Mouse (Mus musculus) stomach, embryonic 14.5 days (tissue): ENCODE data around the gene Bcar3. TPM values are rescaled to one million over a fixed set of nuclear protein-coding genes. Genes with fewer than 3 reads are reported as not detected.

Experiments
- ATAC-seq: fragments of 200-750 bp; cut with Nextera tagmentation; 2 replicates; pipeline ENCODE4 v1.8.0; 2017; ENCODE audit warnings: low read depth, moderate TSS enrichment; ENCODE audit not compliant: insufficient number of reproducible peaks, insufficient read depth, low FRiP score
- H3K27ac ChIP-seq: fragments of 300-500 bp; sonication (generic); 2 replicates; pipeline ENCODE4 v1.5.1; 2014; ENCODE audit warnings: mild to moderate bottlenecking, low read length, moderate library complexity, mixed read lengths
- H3K27me3 ChIP-seq: fragments of 300-500 bp; sonication (generic); 2 replicates; pipeline ENCODE4 v1.6.1; 2014; ENCODE audit warnings: low read length, control low read depth, mixed read lengths; ENCODE audit not compliant: control insufficient read depth, insufficient read depth
- H3K36me3 ChIP-seq: fragments of 300-500 bp; sonication (generic); 2 replicates; pipeline ENCODE4 v1.6.1; 2014; ENCODE audit warnings: mild to moderate bottlenecking, control low read depth, low read length, moderate library complexity, mixed read lengths; ENCODE audit not compliant: control insufficient read depth, insufficient read depth
- H3K4me1 ChIP-seq: fragments of 300-500 bp; sonication (generic); 2 replicates; pipeline ENCODE4 v1.6.1; 2014; ENCODE audit warnings: low read length, control low read depth, mixed read lengths; ENCODE audit not compliant: control insufficient read depth, insufficient read depth
- H3K4me2 ChIP-seq: fragments of 300-500 bp; sonication (generic); replicated peaks from 2 replicates; pipeline ENCODE4 v1.6.1; 2014; ENCODE audit warnings: low read depth, low read length, control low read depth
- H3K4me3 ChIP-seq: fragments of 300-500 bp; sonication (generic); 2 replicates; pipeline ENCODE4 v1.5.1; 2014; ENCODE audit warnings: low read depth, low read length, control low read depth
- H3K9ac ChIP-seq: fragments of 300-500 bp; sonication (generic); replicated peaks from 2 replicates; pipeline ENCODE4 v1.6.1; 2014; ENCODE audit warnings: low read depth, mild to moderate bottlenecking, control low read depth, low read length, moderate library complexity, mixed read lengths
- H3K9me3 ChIP-seq: fragments of 300-500 bp; sonication (generic); 2 replicates; pipeline ENCODE4 v1.6.1; 2016; ENCODE audit warnings: low read depth, low read length, control low read depth; ENCODE audit not compliant: control insufficient read depth
- WGBS: fragments of 180-500 bp; shearing (Covaris S2); extraction: QIAGEN DNeasy Blood & Tissue Kit; methylation state at CpG from one replicate; pipeline ENCODE4 v1.1.7; 2014; 5-methylcytosine and 5-hydroxymethylcytosine counted together
- polyA plus RNA-seq: library from polyadenylated mRNA; unstranded; fragments of >200 nt; fragmentation: Nextera tagmentation; extraction: Ambion mirVana; gene quantifications from 2 replicates; pipeline ENCODE4 v1.2.1, GENCODE M21; 2014

Gene Bcar3
- polyA plus RNA-seq, 1 experiment from 2014 or later: 11.3 TPM

DNA sequence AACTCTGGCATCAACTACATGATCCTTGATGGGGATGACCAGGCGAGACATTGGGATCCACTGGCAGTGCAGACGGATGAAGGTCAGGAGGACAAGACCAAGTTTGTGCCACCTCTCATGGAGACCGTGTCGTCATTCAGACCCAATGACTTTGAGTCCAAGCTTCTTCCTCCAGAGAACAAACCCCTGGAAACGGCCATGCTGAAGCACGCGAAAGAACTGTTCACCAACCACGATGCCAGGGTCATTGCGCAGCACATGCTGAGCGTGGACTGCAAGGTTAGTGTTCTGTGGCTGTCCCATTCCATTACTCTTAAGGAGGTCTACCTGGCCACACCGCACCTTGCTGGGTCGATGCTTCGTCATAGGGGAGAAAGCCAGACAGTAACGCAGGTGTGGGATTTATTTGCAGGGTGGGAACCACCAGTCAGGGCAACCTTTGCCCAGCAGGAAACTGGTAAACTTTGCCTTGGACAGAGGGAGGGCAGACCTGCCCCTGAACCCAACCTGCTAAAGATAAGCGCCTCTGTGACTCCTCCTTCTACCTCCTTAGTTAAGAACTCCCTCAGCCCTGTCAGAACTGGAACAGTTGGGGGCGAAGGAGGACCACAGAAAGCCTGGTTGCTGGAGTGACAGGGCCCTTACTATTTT, 218.9 kb downstream of the Bcar3 start:
- no peaks in the 10 kb centered on the region for H3K27me3 ChIP-seq
- no peak overlapping the region for H3K9ac ChIP-seq
- peak; percentile 57; the same call in 1 of the 2 replicates for ATAC-seq
- 88% methylated on average over 16 of the region's 16 CpGs for WGBS
- H3K36me3 ChIP-seq: no peaks in the 10 kb centered on the region
- peaks cover 21% of the 10 kb centered on the region; the same call in 1 of the 2 replicates for H3K4me1 ChIP-seq
- no peak overlapping the region for H3K27ac ChIP-seq
- no peak overlapping the region for H3K4me2 ChIP-seq
- H3K4me3 ChIP-seq: no peak overlapping the region
- H3K9me3 ChIP-seq: no peaks in the 10 kb centered on the region

DNA sequence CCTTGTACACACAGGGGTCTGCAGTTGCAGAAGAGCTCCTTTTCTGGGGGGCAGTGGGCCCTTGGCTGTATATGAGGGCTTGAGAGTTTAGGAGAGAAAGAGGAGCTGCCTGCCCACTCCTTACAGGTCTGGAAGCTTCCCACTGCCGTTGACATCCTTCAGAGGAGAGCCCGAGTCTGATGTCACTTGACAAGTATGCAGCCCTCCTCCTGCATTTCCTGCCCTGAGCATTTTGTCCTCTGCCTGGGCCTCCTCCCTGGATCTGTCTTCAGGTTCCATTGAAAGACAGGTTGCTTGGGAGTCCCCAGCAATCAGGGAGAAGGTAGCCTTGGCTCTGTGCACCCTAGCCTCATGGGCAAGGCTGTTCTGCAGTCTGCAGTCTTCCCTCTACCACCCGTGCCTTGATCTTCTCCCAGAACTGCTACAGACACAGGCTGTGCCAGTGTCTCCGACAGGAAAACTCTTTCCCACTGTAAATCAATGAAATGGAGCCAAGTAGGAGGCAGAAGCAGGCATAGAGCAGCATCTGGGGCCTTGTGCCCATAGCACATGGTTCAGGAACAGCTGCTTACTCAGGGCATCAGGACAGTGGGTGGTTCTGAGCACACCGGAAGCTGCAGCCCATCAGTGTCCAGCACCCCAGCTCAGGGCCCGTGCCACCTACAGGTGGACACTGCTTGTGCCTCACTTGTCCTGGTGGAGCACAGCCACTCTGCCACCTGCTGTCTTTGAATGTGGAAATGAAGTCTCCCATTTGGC, 221.8 kb downstream of the Bcar3 start:
- 62% methylated on average over 6 of the region's 6 CpGs for WGBS
- no peak for ATAC-seq

DNA sequence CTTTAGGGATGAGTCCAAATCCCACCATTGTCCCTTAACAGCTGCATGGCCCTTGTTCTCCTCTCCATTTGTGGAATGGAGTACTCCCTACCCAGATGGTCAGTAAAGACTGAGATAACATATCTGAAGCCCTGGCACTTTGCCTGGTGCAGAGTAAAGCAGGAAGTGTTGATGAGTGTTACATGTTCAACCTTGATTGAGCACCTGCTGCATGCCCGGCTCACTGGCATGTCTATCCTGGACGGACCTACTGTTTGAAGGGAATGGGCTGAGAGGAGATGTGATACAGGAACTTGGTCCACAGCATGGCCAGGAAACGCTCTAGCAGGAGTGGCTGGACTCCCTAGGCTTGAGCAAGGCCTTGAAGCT, 222.4 kb downstream of the Bcar3 start:
- Histone ChIP-seq H3K9ac (no peak overlapping the region), H3K27ac (no peak overlapping the region), H3K36me3 (no peaks in the 10 kb centered on the region), H3K4me1 (peaks cover 15% of the 10 kb centered on the region), H3K27me3 (no peaks in the 10 kb centered on the region), H3K4me2 (no peak overlapping the region), H3K9me3 (no peaks in the 10 kb centered on the region), H3K4me3 (no peak overlapping the region)
- ATAC-seq: no peak
- whole genome bisulfite sequencing: 90% methylated on average over 3 of the region's 3 CpGs

More for the DNA sequence above, 221.8 kb downstream of the Bcar3 start:
- no peak overlapping the region for H3K4me2 ChIP-seq
- H3K4me1 ChIP-seq: peaks cover 15% of the 10 kb centered on the region
- no peak overlapping the region for H3K4me3 ChIP-seq
- H3K27me3 ChIP-seq: no peaks in the 10 kb centered on the region
- no peak overlapping the region for H3K27ac ChIP-seq
- H3K9me3 ChIP-seq: no peaks in the 10 kb centered on the region
- H3K9ac ChIP-seq: no peak overlapping the region
- H3K36me3 ChIP-seq: no peaks in the 10 kb centered on the region

DNA sequence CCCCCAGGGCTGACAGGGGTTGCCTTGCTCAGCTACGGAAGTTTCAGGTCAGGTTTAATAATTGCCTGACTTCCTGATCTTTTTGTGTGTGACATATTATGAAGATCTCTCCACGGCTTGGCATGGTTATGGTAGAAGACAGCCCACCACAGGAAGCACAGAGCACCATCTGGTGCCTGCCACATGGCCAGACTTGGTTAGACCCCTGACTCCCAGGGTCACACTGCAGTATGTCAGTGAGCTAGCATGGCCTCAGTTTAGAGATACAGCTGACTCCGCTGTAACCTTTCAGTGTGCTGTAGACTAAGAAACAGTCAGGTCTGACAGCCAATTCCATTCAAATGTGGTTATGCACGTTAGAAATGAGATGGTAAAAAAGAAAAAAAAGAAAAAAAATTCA, 223.8 kb downstream of the Bcar3 start:
- Histone ChIP-seq H3K36me3 (no peaks in the 10 kb centered on the region), H3K9me3 (no peaks in the 10 kb centered on the region), H3K27ac (no peak overlapping the region), H3K9ac (no peak overlapping the region), H3K4me2 (no peak overlapping the region), H3K27me3 (no peaks in the 10 kb centered on the region), H3K4me1 (peaks cover 15% of the 10 kb centered on the region), H3K4me3 (no peak overlapping the region)
- ATAC-seq: no peak
- 61% methylated on average over 4 of the region's 4 CpGs for WGBS

DNA sequence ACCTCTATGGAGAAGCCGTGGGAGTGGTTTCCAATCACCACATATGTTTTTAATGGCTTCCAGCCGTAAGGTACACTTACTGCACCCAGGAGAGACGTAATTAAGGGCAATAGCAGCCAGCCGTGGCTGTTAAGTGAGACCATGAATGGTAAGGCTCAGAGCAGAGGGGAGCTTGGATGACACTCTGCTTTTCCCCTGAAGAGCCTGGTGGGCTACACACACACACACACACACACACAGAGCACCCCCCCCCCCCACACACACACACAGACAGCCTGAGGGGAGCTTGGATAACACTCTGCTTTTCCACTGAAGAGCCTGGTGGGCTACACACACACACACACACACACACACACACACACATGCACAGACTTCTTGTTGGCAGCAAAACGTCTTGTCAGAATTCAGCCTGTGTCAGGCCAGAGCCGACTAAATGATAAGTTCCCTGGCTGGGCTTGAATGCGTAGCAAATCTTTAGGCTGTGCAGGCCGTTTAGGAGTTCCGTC, 224.3 kb downstream of the Bcar3 start:
- 51% methylated on average over 9 of the region's 9 CpGs for WGBS
- no peaks in the 10 kb centered on the region for H3K36me3 ChIP-seq
- no peaks in the 10 kb centered on the region for H3K9me3 ChIP-seq
- peaks cover 15% of the 10 kb centered on the region for H3K4me1 ChIP-seq
- no peak overlapping the region for H3K27ac ChIP-seq
- H3K4me2 ChIP-seq: no peak overlapping the region
- ATAC-seq: no peak
- no peak overlapping the region for H3K9ac ChIP-seq
- no peaks in the 10 kb centered on the region for H3K27me3 ChIP-seq
- H3K4me3 ChIP-seq: no peak overlapping the region

DNA sequence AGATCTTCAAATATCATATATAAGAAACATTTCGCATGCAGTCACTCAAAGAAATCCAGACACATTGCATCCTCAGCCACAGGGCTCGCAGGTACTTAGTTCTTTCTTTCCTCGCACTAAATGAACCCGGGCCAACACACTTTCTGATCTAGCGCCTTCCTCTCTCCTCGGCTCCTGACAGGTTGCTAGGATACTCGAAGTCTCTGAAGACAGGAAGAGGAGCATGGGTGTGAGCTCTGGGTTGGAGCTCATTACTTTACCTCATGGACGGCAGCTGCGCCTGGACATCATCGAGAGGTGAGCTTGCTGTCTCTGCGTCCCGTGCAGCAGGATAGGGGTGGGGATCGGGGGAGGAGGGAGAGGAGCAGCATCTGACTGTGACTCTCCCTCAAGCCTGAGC, 225.1 kb downstream of the Bcar3 start:
- H3K4me3 ChIP-seq: no peak overlapping the region
- H3K9me3 ChIP-seq: no peaks in the 10 kb centered on the region
- no peak; the same call in 1 of the 2 replicates for ATAC-seq
- WGBS: 46% methylated on average over 13 of the region's 13 CpGs
- no peaks in the 10 kb centered on the region for H3K36me3 ChIP-seq
- H3K4me1 ChIP-seq: peaks cover 15% of the 10 kb centered on the region
- H3K27ac ChIP-seq: no peak overlapping the region
- H3K4me2 ChIP-seq: no peak overlapping the region
- no peak overlapping the region for H3K9ac ChIP-seq
- H3K27me3 ChIP-seq: no peaks in the 10 kb centered on the region

DNA sequence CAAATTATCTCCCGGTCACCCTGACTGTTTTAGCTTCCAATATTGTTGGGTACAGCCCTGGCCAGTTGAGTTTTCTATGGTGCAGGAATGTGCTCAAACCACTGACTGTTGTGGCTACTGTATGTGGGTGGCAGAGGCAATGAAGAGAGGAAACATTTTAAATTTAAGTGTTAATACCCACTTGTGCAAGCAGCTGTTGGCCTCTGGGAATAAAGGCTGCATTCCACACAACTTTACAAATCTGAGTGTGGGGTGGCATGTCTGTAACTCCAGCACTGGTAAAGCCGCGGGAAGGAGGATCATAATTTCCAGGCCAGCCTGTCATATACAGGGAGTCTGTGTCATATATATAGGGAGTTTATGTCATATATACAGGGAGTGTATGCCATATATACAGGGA, 226.4 kb downstream of the Bcar3 start:
- Histone ChIP-seq H3K4me1 (peaks cover 15% of the 10 kb centered on the region), H3K4me2 (no peak overlapping the region), H3K27ac (no peak overlapping the region), H3K4me3 (no peak overlapping the region), H3K9ac (no peak overlapping the region), H3K9me3 (no peaks in the 10 kb centered on the region), H3K36me3 (no peaks in the 10 kb centered on the region), H3K27me3 (no peaks in the 10 kb centered on the region)
- WGBS: 84% methylated on average over 3 of the region's 3 CpGs
- ATAC-seq: no peak

DNA sequence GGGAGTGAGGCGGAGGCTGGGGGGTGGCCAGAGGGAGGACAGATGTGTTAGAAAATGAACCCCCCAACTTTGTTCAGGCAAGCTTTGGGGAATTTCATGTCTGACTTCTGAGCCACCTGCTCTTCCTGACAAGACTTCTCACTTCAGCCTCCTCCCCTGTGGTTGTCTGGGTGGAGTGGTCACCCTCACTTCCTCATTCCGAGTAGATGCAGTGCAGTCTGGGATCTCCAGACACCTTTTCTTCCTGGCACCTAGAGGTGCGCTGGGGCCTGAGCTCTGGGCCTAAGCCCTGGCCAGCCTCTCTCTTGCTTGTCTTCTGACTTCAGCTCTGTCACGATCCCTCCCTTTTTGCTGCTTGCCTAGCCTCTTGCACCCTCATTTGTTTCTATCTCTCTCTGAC, 226.9 kb downstream of the Bcar3 start:
- Histone ChIP-seq H3K36me3 (no peaks in the 10 kb centered on the region), H3K27ac (no peak overlapping the region), H3K4me1 (peaks cover 15% of the 10 kb centered on the region; the same call in 1 of the 2 replicates), H3K4me3 (no peak overlapping the region), H3K9me3 (no peaks in the 10 kb centered on the region), H3K27me3 (no peaks in the 10 kb centered on the region), H3K9ac (no peak overlapping the region), H3K4me2 (no peak overlapping the region)
- 87% methylated on average over 4 of the region's 4 CpGs for WGBS
- ATAC-seq: no peak
